Mouse (Mus musculus) hindbrain, embryonic 11.5 days (tissue): Measurements from ENCODE around the gene Dnttip1. TPM values are rescaled to one million over a fixed set of nuclear protein-coding genes. Genes with fewer than 3 reads are reported as not detected.

Experiments used
- ATAC-seq: fragments of 200-750 bp; cut with Nextera tagmentation; 2 replicates; pipeline ENCODE4 v1.8.0; 2017; ENCODE audit warnings: mild to moderate bottlenecking, moderate TSS enrichment, moderate library complexity; ENCODE audit not compliant: low FRiP score
- DNase-seq: peaks from one replicate; pipeline ENCODE4 v3.0.0-alpha.2; 2015; ENCODE audit warnings: low spot score
- H3K27ac ChIP-seq: fragments of 300-500 bp; sonication (generic); 2 replicates; pipeline ENCODE4 v1.5.1; 2014; ENCODE audit warnings: mild to moderate bottlenecking, low read depth, low read length
- H3K27me3 ChIP-seq: fragments of 300-500 bp; sonication (generic); 2 replicates; pipeline ENCODE4 v1.6.1; 2014; ENCODE audit warnings: mild to moderate bottlenecking, low read length, moderate library complexity, mixed read lengths; ENCODE audit not compliant: control insufficient read depth, insufficient read depth
- H3K36me3 ChIP-seq: fragments of 300-500 bp; sonication (generic); 2 replicates; pipeline ENCODE4 v1.6.1; 2014; ENCODE audit warnings: mild to moderate bottlenecking, low read length, moderate library complexity, mixed read lengths; ENCODE audit not compliant: control insufficient read depth, insufficient read depth
- H3K4me1 ChIP-seq: fragments of 300-500 bp; sonication (generic); replicated peaks from 2 replicates; pipeline ENCODE4 v1.6.1; 2014; ENCODE audit warnings: low read length, mixed read lengths; ENCODE audit not compliant: control insufficient read depth, insufficient read depth
- H3K4me2 ChIP-seq: fragments of 300-500 bp; sonication (generic); replicated peaks from 2 replicates; pipeline ENCODE4 v1.6.1; 2014; ENCODE audit warnings: mild to moderate bottlenecking, low read depth, low read length
- H3K4me3 ChIP-seq: fragments of 300-500 bp; sonication (generic); 2 replicates; pipeline ENCODE4 v1.5.1; 2014; ENCODE audit warnings: low read depth, low read length
- H3K9ac ChIP-seq: fragments of 300-500 bp; sonication (generic); 2 replicates; pipeline ENCODE4 v1.6.1; 2014; ENCODE audit warnings: low read depth, low read length
- H3K9me3 ChIP-seq: fragments of 300-500 bp; sonication (generic); 2 replicates; pipeline ENCODE4 v1.6.1; 2016; ENCODE audit warnings: low read length; ENCODE audit not compliant: control insufficient read depth
- WGBS: fragments of 180-500 bp; shearing (Covaris S2); extraction: QIAGEN DNeasy Blood & Tissue Kit; methylation state at CpG from one replicate; pipeline ENCODE4 v1.1.7; 2014; 5-methylcytosine and 5-hydroxymethylcytosine counted together
- polyA plus RNA-seq: library from polyadenylated mRNA; unstranded; fragments of >200 nt; fragmentation: Nextera tagmentation; extraction: Ambion mirVana; gene quantifications from 2 replicates; pipeline ENCODE4 v1.2.1, GENCODE M21; 2014

The Dnttip1 gene
- polyA plus RNA-seq, 1 experiment from 2014 or later, result 79.4 TPM

GRCm38 (mm10) chr2:164815821-164816220 lies 70.0 kb downstream of the Dnttip1 start:
- Histone ChIP-seq H3K36me3 (no peaks in the 10 kb centered on the region), H3K4me2 (no peak overlapping the region), H3K4me3 (no peak overlapping the region), H3K27me3 (no peaks in the 10 kb centered on the region), H3K27ac (no peak overlapping the region), H3K4me1 (no peaks in the 10 kb centered on the region), H3K9ac (no peak overlapping the region), H3K9me3 (no peaks in the 10 kb centered on the region)
- ATAC-seq (no peak), DNase-seq (no peak)
- WGBS, result 92% methylated on average over 8 of the region's 8 CpGs

GRCm38 (mm10) chr2:164817206-164817605 lies 71.4 kb downstream of the Dnttip1 start:
- Histone ChIP-seq H3K27ac (no peak overlapping the region), H3K9me3 (no peaks in the 10 kb centered on the region), H3K36me3 (no peaks in the 10 kb centered on the region), H3K4me2 (no peak overlapping the region), H3K4me1 (peaks cover under 1% of the 10 kb centered on the region; the same call in 1 of the 2 replicates), H3K9ac (no peak overlapping the region), H3K27me3 (no peaks in the 10 kb centered on the region), H3K4me3 (no peak overlapping the region)
- 89% methylated on average over 6 of the region's 6 CpGs for WGBS
- DNase-seq (no peak), ATAC-seq (no peak)

GRCm38 (mm10) chr2:164817703-164818102 lies 71.9 kb downstream of the Dnttip1 start:
- Histone ChIP-seq H3K27ac (no peak overlapping the region), H3K9ac (no peak overlapping the region), H3K4me2 (no peak overlapping the region), H3K36me3 (no peaks in the 10 kb centered on the region), H3K27me3 (no peaks in the 10 kb centered on the region), H3K4me1 (peaks cover 3% of the 10 kb centered on the region; the same call in 1 of the 2 replicates), H3K4me3 (no peak overlapping the region), H3K9me3 (no peaks in the 10 kb centered on the region)
- ATAC-seq, result no peak
- WGBS, result 63% methylated on average over 5 of the region's 5 CpGs
- peak; percentile 18 for DNase-seq

Other genes with a start within 250 kb of the Dnttip1 start
- gene Pigt, start 248.5 kb upstream of the Dnttip1 start, polyA plus RNA-seq, result 47.9 and 56.8 TPM in 2 replicates
- gene Wfdc2, start 183.6 kb upstream of the Dnttip1 start, polyA plus RNA-seq, result 22.9 TPM in 2 replicates
- gene Spint3, start 172.5 kb upstream of the Dnttip1 start, polyA plus RNA-seq, result not detected in 2 replicates
- gene Wfdc6a, start 160.5 kb upstream of the Dnttip1 start, polyA plus RNA-seq, result not detected in 2 replicates
- gene Eppin, start 152.4 kb upstream of the Dnttip1 start, polyA plus RNA-seq, result not detected in 2 replicates
- gene Wfdc6b, start 132.5 kb upstream of the Dnttip1 start, polyA plus RNA-seq, result not detected in 2 replicates
- gene Wfdc8, start 132.4 kb upstream of the Dnttip1 start, polyA plus RNA-seq, result not detected in 2 replicates
- gene Wfdc16, start 107.2 kb upstream of the Dnttip1 start, polyA plus RNA-seq, result not detected in 2 replicates
- not detected in 2 replicates for gene Wfdc10, start 89.9 kb upstream of the Dnttip1 start, polyA plus RNA-seq
- gene Wfdc9, start 89.4 kb upstream of the Dnttip1 start, polyA plus RNA-seq, result not detected in 2 replicates
- not detected in 2 replicates for gene Wfdc11, start 71.9 kb upstream of the Dnttip1 start, polyA plus RNA-seq
- gene Wfdc13, start 60.9 kb upstream of the Dnttip1 start, polyA plus RNA-seq, result 0.24 TPM in 1 of 2 replicates, not detected in the other
- gene Spint4, start 47.5 kb upstream of the Dnttip1 start, polyA plus RNA-seq, result not detected in 2 replicates
- not detected in 2 replicates for gene Spint5, start 30.7 kb upstream of the Dnttip1 start, polyA plus RNA-seq
- 0.53 and 1.0 TPM in 2 replicates for gene Wfdc3, start 52 bp upstream of the Dnttip1 start, polyA plus RNA-seq
- 498 and 520 TPM in 2 replicates for gene Ube2c, start 23.9 kb downstream of the Dnttip1 start, polyA plus RNA-seq
- 4.8 and 7.1 TPM in 2 replicates for gene Tnnc2, start 34.0 kb downstream of the Dnttip1 start, polyA plus RNA-seq
- gene Snx21, start 39.8 kb downstream of the Dnttip1 start, polyA plus RNA-seq, result 8.6 and 11.6 TPM in 2 replicates
- gene Acot8, start 58.9 kb downstream of the Dnttip1 start, polyA plus RNA-seq, result 11.9 and 12.8 TPM in 2 replicates
- 13.3 and 13.7 TPM in 2 replicates for gene Zswim3, start 59.1 kb downstream of the Dnttip1 start, polyA plus RNA-seq
- gene Zswim1, start 76.7 kb downstream of the Dnttip1 start, polyA plus RNA-seq, result 22.9 and 23.0 TPM in 2 replicates
- not detected in 2 replicates for gene Spata25, start 82.6 kb downstream of the Dnttip1 start, polyA plus RNA-seq
- 85.7 and 92.0 TPM in 2 replicates for gene Ctsa, start 86.9 kb downstream of the Dnttip1 start, polyA plus RNA-seq
- gene Neurl2, start 87.5 kb downstream of the Dnttip1 start, polyA plus RNA-seq, result 3.0 and 4.4 TPM in 2 replicates
- 62.2 and 67.6 TPM in 2 replicates for gene Pltp, start 111.7 kb downstream of the Dnttip1 start, polyA plus RNA-seq
- 58.1 and 60.0 TPM in 2 replicates for gene Pcif1, start 133.3 kb downstream of the Dnttip1 start, polyA plus RNA-seq
- 8.6 and 8.8 TPM in 2 replicates for gene Zfp335, start 165.8 kb downstream of the Dnttip1 start, polyA plus RNA-seq
- gene Mmp9, start 194.8 kb downstream of the Dnttip1 start, polyA plus RNA-seq, result 1.3 TPM in 2 replicates
- gene Slc12a5, start 214.8 kb downstream of the Dnttip1 start, polyA plus RNA-seq, result 7.4 and 7.5 TPM in 2 replicates